Mouse (Mus musculus) R1 (cell line): ENCODE data around the gene Mybbp1a.

Experiments
- DNase-seq: peaks from one replicate; pipeline ENCODE4 v3.0.0-alpha.2; 2018; ENCODE audit warnings: low read depth, low spot score

Gene Mybbp1a

GRCm38 (mm10) chr11:72478228-72478627 lies 37.1 kb downstream of the Mybbp1a start:
- no peak for DNase-seq

GRCm38 (mm10) chr11:72479499-72479898 lies 38.3 kb downstream of the Mybbp1a start:
- DNase-seq: no peak

- no peak for DNase-seq
These were observed 40.2 kb downstream of the Mybbp1a start for GRCm38 (mm10) chr11:72481313-72481712.

GRCm38 (mm10) chr11:72481952-72482351 lies 40.8 kb downstream of the Mybbp1a start:
- DNase-seq: no peak

- no peak for DNase-seq
These were observed 43.4 kb downstream of the Mybbp1a start for GRCm38 (mm10) chr11:72484549-72484948.

- no peak for DNase-seq
These were observed 44.0 kb downstream of the Mybbp1a start for GRCm38 (mm10) chr11:72485157-72485556.

GRCm38 (mm10) chr11:72485960-72486359 lies 44.8 kb downstream of the Mybbp1a start:
- no peak for DNase-seq

GRCm38 (mm10) chr11:72487171-72487570 lies 46.0 kb downstream of the Mybbp1a start:
- no peak for DNase-seq

- DNase-seq: no peak
These were observed 46.6 kb downstream of the Mybbp1a start for GRCm38 (mm10) chr11:72487739-72488138.

GRCm38 (mm10) chr11:72488753-72489271 lies 47.7 kb downstream of the Mybbp1a start:
- DNase-seq: peak; percentile 76

GRCm38 (mm10) chr11:72489397-72489796 lies 48.2 kb downstream of the Mybbp1a start:
- DNase-seq: no peak

- DNase-seq: peak; percentile 92
These were observed 48.7 kb downstream of the Mybbp1a start, which contains the start of gene Spns2 for GRCm38 (mm10) chr11:72489881-72490301. Spns2 (minus strand) TSS chr11:72489904.

- no peak for DNase-seq
These were observed 50.2 kb downstream of the Mybbp1a start for GRCm38 (mm10) chr11:72491130-72491960.

GRCm38 (mm10) chr11:72494046-72494988 lies 53.2 kb downstream of the Mybbp1a start:
- peak; percentile 62 for DNase-seq

- DNase-seq: no peak
These were observed 54.9 kb downstream of the Mybbp1a start for GRCm38 (mm10) chr11:72496066-72496465.

GRCm38 (mm10) chr11:72496775-72497174 lies 55.6 kb downstream of the Mybbp1a start:
- no peak for DNase-seq

GRCm38 (mm10) chr11:72497367-72497766 lies 56.2 kb downstream of the Mybbp1a start:
- no peak for DNase-seq

- no peak for DNase-seq
These were observed 59.0 kb downstream of the Mybbp1a start for GRCm38 (mm10) chr11:72500139-72500538.
